Mouse (Mus musculus) brain, embryonic 14.5 days (tissue): ENCODE results near the gene Wnk2. TPM values are rescaled to one million over a fixed set of nuclear protein-coding genes. Genes with fewer than 3 reads are reported as not detected.
A peak's percentile ranks its signal among the peaks of the same experiment; 100 is the strongest.

Experiments used
- DNase-seq: peaks from one replicate; pipeline ENCODE4 v3.0.0-alpha.2; 2011; ENCODE audit warnings: low read depth
- CTCF ChIP-seq: fragments of 200-500 bp; IDR thresholded peaks from 2 replicates; pipeline ENCODE4 v1.5.1; 2012; ENCODE audit warnings: inconsistent platforms, mild to moderate bottlenecking, moderate library complexity, borderline replicate concordance; ENCODE audit not compliant: insufficient read depth, insufficient read length; ENCODE audit errors: extremely low read depth
- POLR2A ChIP-seq: fragments of 200-500 bp; IDR thresholded peaks from 2 replicates; pipeline ENCODE4 v1.6.1; 2012; ENCODE audit warnings: mild to moderate bottlenecking, inconsistent platforms, borderline replicate concordance; ENCODE audit not compliant: poor library complexity, insufficient read depth, insufficient read length, severe bottlenecking; ENCODE audit errors: extremely low read depth
- polyA plus RNA-seq: library from polyadenylated mRNA; depleted of rRNA; stranded (reverse); fragments of >200 nt; gene quantifications from 2 replicates; pipeline ENCODE4 v1.2.3, GENCODE M21; 2012

Wnk2 gene
- polyA plus RNA-seq, 1 experiment: 86.7 TPM

- DNase-seq: no peak
- no peak for TF ChIP-seq CTCF
- no peak for TF ChIP-seq POLR2A
Observed at GRCm38 (mm10) chr13:49053333-49053732, 94.5 kb downstream of the Wnk2 start.

GRCm38 (mm10) chr13:49052512-49052911 lies 95.3 kb downstream of the Wnk2 start:
- DNase-seq: no peak
- TF ChIP-seq CTCF (peak; percentile 62; the same call in 1 of the 2 replicates), POLR2A (no peak)

GRCm38 (mm10) chr13:49047393-49047792 lies 100.4 kb downstream of the Wnk2 start:
- no peak for TF ChIP-seq POLR2A
- no peak for TF ChIP-seq CTCF
- no peak for DNase-seq

- DNase-seq: peak; percentile 68
- TF ChIP-seq CTCF: no peak
- no peak for TF ChIP-seq POLR2A
Observed at GRCm38 (mm10) chr13:49044145-49044561, 103.7 kb downstream of the Wnk2 start.

GRCm38 (mm10) chr13:49042371-49042770 lies 105.4 kb downstream of the Wnk2 start:
- TF ChIP-seq POLR2A (no peak), CTCF (no peak)
- DNase-seq: no peak

GRCm38 (mm10) chr13:49036928-49037574 lies 110.8 kb downstream of the Wnk2 start:
- peak; percentile 95 for DNase-seq
- no peak for TF ChIP-seq CTCF
- no peak for TF ChIP-seq POLR2A

- DNase-seq: no peak
- TF ChIP-seq CTCF (no peak), POLR2A (no peak)
Observed at GRCm38 (mm10) chr13:49036436-49036835, 111.4 kb downstream of the Wnk2 start.

- no peak for DNase-seq
- TF ChIP-seq POLR2A (no peak), CTCF (no peak)
Observed at GRCm38 (mm10) chr13:49031029-49031428, 116.8 kb downstream of the Wnk2 start.

- TF ChIP-seq POLR2A (no peak), CTCF (no peak)
- peak; percentile 59 for DNase-seq
Observed at GRCm38 (mm10) chr13:49028757-49029539, 118.9 kb downstream of the Wnk2 start.

GRCm38 (mm10) chr13:49027057-49027456 lies 120.8 kb downstream of the Wnk2 start:
- DNase-seq: no peak
- TF ChIP-seq CTCF (no peak), POLR2A (no peak)

- no peak for DNase-seq
- TF ChIP-seq POLR2A (no peak), CTCF (no peak)
Observed at GRCm38 (mm10) chr13:49025521-49025920, 122.3 kb downstream of the Wnk2 start.

- TF ChIP-seq POLR2A: no peak
- TF ChIP-seq CTCF: no peak
- no peak for DNase-seq
Observed at GRCm38 (mm10) chr13:49024763-49025162, 123.1 kb downstream of the Wnk2 start.

- peak; percentile 55; the same call in 1 of the 2 replicates for TF ChIP-seq CTCF
- no peak for TF ChIP-seq POLR2A
- DNase-seq: no peak
Observed at GRCm38 (mm10) chr13:49021693-49022092, 126.1 kb downstream of the Wnk2 start.
